Mouse (Mus musculus): Measurements from ENCODE around the gene Fbxl16.

Gene Fbxl16

DNA sequence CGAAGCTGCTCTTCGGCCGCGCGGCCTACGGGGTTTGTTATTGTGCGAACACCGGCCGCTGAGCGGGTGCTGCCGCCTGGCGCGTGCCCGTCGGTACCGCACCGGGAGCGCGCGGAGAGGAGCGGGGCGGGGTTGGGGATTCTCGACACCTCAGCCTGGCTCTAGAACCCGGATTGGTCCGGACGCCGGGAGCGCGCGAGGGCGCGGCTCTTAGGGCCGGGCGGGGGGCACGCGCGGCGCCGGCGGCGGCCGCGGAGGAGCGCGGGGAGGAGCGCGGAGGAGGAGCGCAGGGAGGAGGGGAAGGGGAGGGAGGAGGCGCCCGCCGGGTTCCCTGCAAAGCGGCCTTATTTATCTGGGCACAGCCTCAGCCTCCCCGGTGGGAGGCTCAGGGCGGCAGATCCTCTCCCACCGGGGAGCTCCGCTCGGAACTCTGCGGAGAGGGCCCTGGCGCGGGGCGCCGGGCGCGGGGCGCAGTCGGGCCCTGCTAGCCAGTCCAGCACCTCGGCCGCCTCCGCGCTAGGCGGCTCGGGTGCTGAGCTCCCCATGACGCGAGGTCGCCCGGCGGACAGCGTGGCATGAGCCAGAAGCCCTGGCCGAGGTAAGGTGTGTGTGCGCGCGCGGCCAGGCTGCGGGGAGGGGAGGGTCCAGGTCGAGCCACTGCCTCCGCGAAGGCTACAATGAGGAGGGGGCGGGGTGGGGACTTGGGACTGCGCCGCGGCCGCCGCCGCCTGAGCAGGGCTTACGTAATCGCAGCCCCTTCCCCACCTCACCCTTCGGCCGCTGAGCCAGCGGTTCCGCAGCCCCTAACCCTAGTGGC lies at the start of gene Fbxl16:
Fbxl16 (plus strand) TSS at position 297 of the 817 bp plus-strand sequence.
- TF ChIP-seq GATA4 (IDR thresholded peaks at IDR 0.05; ENCODE audit: insufficient replicate concordance, low read length) = no peak

DNA sequence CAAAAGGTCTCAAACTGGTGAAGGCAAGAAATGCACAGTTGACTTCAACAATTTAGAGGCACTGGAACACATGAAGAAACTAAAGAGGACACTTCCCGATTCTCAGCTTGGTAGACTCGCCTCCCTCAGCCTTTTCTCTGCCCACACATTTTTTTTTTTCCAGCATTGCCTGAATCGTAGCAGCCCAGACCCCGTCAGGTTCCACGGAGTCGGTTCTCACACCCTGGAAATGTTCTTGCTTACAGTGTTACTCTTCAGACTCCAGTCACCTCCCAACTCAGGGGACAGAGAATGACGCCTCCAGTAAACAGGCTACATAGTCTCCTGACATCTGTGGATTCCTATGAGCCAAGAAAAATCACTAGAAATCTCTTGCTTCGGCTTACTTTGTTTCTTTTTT lies 48.7 kb upstream of the Fbxl16 start:
- no peak for TF ChIP-seq GATA4 (IDR thresholded peaks at IDR 0.05; ENCODE audit: insufficient replicate concordance, low read length)

DNA sequence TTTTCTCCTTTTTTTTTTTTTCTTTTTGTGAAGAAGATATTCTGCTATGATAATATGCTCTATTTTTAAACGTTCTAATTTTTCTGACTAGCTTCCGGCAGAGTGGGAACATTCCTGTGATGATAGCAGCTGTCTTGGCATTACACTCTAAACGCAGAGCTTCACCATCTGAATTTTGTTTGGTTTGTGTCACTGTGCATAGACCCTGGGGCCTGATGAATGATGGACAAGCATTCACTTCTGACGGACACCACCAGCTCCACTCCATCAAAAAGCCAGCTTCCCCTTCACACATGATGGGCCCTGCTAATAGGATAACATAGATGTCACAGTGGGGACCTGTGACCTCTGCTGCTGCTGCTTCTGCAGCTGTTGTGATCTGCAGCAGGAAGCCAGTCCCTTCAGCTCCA lies 47.3 kb upstream of the Fbxl16 start:
- TF ChIP-seq GATA4 (IDR thresholded peaks at IDR 0.05; ENCODE audit: insufficient replicate concordance, low read length) = no peak

DNA sequence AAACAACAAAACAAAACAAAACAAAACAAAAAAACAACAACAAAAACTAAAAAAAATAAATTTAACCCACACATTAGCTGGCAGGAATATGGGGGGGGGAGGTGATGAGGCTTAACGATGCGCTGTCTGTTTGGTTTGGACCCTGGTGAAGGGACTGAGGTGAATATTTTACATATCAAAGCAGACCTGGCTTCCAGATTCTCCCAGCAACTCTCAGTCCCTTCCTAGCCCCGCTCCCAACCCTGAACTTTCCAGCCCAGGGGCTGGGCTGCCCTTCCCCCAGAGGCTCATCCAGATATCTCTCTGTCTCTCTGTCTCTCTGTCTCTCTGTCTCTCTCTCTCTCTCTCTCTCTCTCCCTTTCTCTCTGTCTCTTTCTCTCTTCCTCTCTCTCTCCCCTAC lies 46.3 kb upstream of the Fbxl16 start:
- TF ChIP-seq GATA4 (IDR thresholded peaks at IDR 0.05; ENCODE audit: insufficient replicate concordance, low read length) = no peak

DNA sequence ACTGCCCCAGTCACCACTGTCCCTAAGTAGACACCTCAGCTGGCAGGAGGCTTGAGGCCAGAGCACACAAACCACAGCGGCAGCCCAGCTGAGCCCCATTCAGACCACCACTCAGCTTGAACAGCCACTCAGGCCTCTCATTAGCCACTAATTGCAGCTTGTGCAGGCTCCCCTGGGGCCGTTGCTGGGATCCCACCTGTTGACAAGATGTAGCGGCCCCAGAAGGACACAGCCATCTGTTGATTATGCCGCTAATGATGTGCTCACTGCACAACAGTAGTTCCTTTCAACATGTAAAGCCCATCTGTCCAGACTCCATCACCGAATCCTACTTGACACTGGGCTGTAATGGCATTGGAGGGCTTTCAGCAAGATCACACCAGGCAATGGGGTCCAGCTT lies 43.0 kb upstream of the Fbxl16 start:
- TF ChIP-seq GATA4 (IDR thresholded peaks at IDR 0.05; ENCODE audit: insufficient replicate concordance, low read length) = no peak

DNA sequence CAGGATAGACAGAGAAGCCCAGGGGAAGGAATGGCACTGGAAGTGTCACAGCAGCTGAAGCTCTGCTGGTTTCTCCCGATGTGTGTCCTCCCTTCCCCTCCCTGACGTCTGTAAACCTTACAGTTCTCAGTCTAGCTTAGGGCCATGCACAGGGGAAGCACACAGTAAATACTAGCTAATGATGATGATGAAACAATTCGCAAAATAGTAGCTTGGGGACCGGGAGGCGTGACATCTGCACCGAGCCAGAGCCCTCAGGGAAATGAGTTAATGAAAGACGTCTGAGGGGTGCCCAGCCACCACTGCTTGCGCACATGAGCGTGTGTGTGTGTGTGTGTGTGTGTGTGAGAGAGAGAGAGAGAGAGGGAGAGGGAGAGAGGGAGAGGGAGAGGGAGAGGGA lies 39.6 kb upstream of the Fbxl16 start:
- no peak for TF ChIP-seq GATA4 (IDR thresholded peaks at IDR 0.05; ENCODE audit: insufficient replicate concordance, low read length)

DNA sequence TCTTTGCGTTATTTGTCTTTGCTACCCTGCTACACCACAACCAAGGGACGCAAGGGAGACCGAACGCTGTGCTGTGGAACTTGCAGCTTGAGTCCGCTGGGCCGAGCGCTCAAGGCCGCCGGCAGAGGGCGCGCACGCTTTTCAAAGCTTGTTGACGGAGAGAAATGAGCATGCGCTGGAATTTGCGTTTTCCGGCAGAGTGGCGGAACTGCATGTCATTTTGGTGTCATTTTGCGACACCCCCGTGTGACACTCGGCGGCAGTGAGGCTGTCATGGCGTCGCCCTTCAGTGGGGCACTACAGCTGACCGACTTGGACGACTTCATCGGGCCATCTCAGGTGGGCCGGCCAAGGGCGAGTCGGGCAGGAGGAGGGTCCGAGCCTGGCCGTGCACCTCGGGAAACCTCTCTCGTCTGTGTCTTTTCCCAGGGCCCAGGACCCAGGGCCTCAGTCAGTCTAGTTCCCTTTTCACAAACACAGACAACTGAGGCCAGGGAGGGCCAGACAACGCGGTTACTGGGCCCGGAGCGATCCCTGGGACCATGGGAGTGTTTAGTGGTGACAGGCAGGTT lies 35.2 kb upstream of the Fbxl16 start, which contains the start of gene Narfl:
Narfl (plus strand) TSS at position 228 of the 572 bp plus-strand sequence.
- no peak; the same call in 1 of the 2 replicates for TF ChIP-seq GATA4 (IDR thresholded peaks at IDR 0.05; ENCODE audit: insufficient replicate concordance, low read length)

DNA sequence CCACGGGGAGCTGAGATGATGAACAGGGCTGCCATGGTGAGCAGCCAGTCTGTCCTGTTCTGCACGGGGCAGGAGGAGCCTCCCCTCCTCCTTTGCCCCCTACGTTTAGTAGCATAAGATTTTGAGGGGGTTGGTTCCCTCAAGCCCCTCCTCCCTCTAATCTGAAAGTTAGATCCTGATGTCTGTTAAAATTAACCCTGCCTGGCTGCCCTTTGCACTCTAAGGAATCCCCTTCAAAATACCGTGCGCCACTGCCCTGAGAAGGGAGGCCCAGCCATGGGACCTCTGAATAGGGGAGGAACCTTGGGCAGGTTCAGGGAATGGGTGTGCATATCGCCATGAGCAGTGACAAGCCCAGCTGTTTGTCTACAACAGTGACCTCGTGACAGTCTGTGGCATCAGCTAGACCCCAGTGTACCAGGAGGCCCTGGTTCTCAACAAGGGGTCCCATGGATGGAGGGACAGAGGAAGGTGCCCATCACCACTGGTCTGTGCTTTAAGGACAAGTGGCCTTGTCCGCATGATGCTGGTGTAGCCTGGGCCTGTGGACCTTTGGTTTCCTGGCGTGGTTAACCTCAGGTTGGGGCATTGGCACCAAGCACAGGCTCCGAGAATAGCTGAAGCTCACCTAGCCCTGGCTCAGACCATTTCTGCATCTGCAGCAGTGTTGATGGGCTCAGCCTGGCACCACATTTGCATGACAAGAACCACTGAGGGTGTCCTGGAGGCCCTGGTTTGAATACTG lies 33.4 kb upstream of the Fbxl16 start:
- TF ChIP-seq GATA4 (IDR thresholded peaks at IDR 0.05; ENCODE audit: insufficient replicate concordance, low read length) = no peak

DNA sequence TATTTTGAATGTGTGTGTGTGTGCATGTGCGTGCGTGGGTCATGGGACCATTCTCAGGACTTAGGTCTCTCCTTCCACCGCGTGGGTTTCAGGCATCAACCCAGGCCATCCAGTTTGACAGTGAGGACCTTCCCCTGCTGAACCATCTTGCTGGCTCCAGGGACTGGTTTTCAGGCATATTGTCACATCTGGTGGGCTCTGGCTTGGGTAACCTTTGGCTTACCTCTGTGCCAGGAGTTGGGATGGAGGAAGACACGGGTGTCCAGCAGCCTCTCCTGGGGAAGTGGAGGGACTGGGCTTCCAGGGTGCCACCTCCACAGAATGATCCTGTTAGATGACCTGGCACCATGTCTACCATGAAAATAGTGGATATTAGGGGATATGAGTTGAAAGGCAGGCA lies 30.9 kb upstream of the Fbxl16 start:
- TF ChIP-seq GATA4 (IDR thresholded peaks at IDR 0.05; ENCODE audit: insufficient replicate concordance, low read length) = no peak

DNA sequence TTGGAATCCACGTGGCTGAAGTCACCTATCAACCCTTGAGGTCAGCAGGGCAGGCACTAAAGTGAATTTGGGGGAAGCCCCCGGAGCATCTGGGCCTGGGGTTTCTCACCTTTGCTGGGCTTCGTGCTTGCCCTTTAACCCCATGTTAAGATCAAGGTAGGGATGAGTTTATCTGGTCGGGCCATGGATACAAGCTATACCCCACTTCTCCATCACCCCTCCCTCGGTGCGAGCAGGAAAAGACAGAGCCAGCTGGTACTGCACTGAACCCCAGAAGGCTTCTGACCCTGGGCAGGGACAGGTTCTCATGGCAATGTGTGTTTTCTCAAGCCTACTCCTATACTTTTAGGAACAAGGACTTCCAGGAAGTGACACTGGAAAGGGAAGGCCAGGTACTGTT lies 27.5 kb upstream of the Fbxl16 start:
- TF ChIP-seq GATA4 (IDR thresholded peaks at IDR 0.05; ENCODE audit: insufficient replicate concordance, low read length) = no peak

DNA sequence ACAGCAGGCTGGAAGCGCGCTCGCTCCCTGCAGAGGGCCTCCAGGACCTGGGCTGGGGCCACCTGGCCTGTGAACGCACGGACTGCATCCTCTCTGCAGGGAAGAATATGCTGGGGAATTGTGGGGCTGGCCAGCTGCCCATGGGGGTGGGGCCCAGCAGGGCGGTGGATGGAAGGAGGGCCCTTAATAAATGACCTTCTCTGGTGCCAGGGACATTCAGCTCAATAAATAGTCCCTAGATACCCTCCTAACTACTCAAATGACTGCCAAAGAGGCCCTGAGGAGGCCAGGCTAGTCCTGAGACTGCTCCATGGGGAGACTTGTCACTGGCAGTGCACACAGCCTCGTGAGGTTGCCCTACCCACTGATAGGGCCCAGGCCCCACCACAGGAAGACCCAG lies 25.8 kb upstream of the Fbxl16 start:
- no peak for TF ChIP-seq GATA4 (IDR thresholded peaks at IDR 0.05; ENCODE audit: insufficient replicate concordance, low read length)

DNA sequence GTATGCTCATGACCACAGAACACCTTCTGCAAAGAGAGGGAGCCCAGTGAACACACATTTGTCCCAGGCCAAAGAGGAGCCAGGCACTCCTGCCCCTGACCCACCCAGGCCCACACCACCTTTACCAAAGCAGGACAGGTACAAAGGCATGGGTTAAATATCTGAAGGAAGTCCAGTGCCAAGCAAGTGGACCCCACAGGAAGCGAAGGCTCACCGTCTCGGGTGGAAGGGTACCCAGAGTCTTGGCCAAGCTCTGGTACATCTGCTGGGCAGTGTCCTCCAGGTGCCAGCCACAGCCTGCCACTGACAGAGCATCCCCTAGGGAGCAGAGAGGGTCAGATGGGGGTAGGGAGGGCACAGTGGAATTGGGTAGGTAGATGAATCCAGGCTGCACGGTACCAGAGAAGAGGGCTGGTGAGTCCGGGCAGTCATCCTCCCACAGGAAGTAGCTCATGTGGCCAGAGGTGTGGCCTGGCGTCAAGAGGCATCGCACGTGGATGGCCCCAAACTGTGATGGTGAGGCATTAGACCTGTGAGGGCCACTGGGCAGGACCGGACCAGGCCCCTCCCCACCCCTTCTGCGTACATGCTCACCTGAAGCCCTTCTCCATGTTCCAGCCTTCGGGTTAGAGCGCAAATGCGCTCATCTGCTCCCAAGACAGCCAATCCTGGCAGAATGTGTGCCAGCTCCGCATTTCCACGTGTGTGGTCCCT lies 24.9 kb upstream of the Fbxl16 start:
- no peak for TF ChIP-seq GATA4 (IDR thresholded peaks at IDR 0.05; ENCODE audit: insufficient replicate concordance, low read length)

DNA sequence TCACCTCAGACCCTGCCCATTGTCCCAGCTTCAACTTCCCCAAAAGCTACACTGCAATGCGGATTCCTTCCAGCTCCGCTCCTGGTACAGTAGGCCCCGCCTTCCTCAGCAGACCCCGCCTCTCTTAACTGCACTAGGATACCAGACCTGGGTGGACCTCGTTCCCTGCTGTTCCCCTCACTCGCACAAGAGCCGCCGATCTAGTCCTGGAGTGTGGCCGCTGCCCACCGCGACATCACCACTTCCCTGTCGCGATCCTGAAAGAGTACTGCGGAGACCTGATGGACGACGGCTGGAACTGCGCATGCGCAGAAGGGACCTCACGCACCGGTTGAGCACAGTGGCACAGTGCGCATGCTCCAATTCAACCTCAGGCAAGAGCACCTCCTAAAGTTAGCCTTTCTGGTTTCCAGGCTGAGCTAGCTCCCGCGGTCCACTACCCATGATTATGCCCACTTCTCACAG lies 23.6 kb upstream of the Fbxl16 start, which contains the start of gene Haghl:
Haghl (minus strand) TSS at position 393 of the 465 bp plus-strand sequence.
- TF ChIP-seq GATA4 (IDR thresholded peaks at IDR 0.05; ENCODE audit: insufficient replicate concordance, low read length) = no peak

DNA sequence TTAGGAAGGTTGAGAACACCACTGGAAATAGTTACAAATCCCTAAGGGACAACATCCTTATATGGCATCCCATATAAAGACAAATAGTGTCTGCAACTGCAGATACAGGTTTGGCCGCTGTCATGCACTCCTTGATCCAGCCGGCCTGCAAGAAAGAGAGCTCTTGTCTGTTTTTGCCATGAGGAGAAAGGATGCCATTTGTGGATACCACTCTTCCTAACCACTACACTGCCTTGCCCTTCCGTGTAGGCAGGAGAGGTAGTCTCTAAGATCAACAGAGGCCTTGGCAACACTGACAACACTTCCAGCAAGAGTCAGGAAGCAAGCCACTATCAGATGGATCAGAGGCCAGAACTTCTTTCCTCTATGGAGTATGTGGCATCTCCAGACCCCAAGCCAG lies 22.6 kb upstream of the Fbxl16 start, which contains the start of gene Ccdc78:
Ccdc78 (plus strand) TSS at position 301 of the 400 bp plus-strand sequence.
- TF ChIP-seq GATA4 (IDR thresholded peaks at IDR 0.05; ENCODE audit: insufficient replicate concordance, low read length) = no peak

All from liver, adult (tissue).